Comparison of ENCODE assay signal across 13 mouse cellular contexts in genomic region chr11:30159545-30160255, GRCm38 (mm10).
A peak's percentile ranks its signal among the peaks of the same experiment; 100 is the strongest.
DNase-seq lines count a peak whose midpoint lies in the region; ATAC-seq and TF ChIP-seq lines count a peak whose summit lies in the region.
"Had no signal": no experiment of that assay in that cellular context is flagged by ENCODE, and none has a peak within 500 bp of the region (broad histone marks: within the 10 kb centered on the region; RNA-seq: fewer than 3 reads in every experiment).

No protein-coding gene starts in this region.

- intact Hi-C loops in left cerebral cortex, postnatal 4 days (cut with DNase I) = no loop called here

- no peak for ATAC-seq in heart, embryonic 11.5 days (replicated peaks; ENCODE audit: insufficient number of reproducible peaks, low FRiP score, low TSS enrichment)
- peak; percentile 56 for ATAC-seq in limb, embryonic 14.5 days (ENCODE audit: low FRiP score, low read depth)

- peak overlapping the region; percentile 91 for H3K27ac ChIP-seq in heart, embryonic 11.5 days (ENCODE audit: low read depth, low read length)
- H3K27ac ChIP-seq in limb, embryonic 14.5 days (replicated peaks; ENCODE audit: low read depth, low read length) = no peak overlapping the region

- H3K4me3 ChIP-seq in heart, embryonic 11.5 days (ENCODE audit: low read depth, low read length) = no peak overlapping the region
- no peak overlapping the region for H3K4me3 ChIP-seq in limb, embryonic 14.5 days (replicated peaks; ENCODE audit: low read length)

- H3K36me3 ChIP-seq in heart, embryonic 11.5 days (ENCODE audit: control insufficient read depth, insufficient read depth, low read length) = peaks cover 4% of the 10 kb centered on the region; the same call in 1 of the 2 replicates
- H3K36me3 ChIP-seq in limb, embryonic 14.5 days (ENCODE audit: control insufficient read depth, insufficient read depth, low read length) = peaks cover 13% of the 10 kb centered on the region

- H3K4me2 ChIP-seq in heart, embryonic 11.5 days = no peak overlapping the region
- no peak overlapping the region for H3K4me2 ChIP-seq in limb, embryonic 14.5 days (replicated peaks; ENCODE audit: low read depth, low read length, severe bottlenecking)
- H3K4me2 ChIP-seq: hindbrain, embryonic 14.5 days had no signal

- H3K4me1 ChIP-seq in heart, embryonic 11.5 days (ENCODE audit: control insufficient read depth, insufficient read depth, low read length) = peaks cover 77% of the 10 kb centered on the region
- no peaks in the 10 kb centered on the region for H3K4me1 ChIP-seq in limb, embryonic 14.5 days (ENCODE audit: control insufficient read depth, insufficient read depth, low read length)

- H3K9me3 ChIP-seq in heart, embryonic 11.5 days (replicated peaks; ENCODE audit: control insufficient read depth, low read length) = no peaks in the 10 kb centered on the region
- no peaks in the 10 kb centered on the region for H3K9me3 ChIP-seq in limb, embryonic 14.5 days (ENCODE audit: control insufficient read depth, low read length)

- no peaks in the 10 kb centered on the region for H3K27me3 ChIP-seq in heart, embryonic 11.5 days (ENCODE audit: control insufficient read depth, insufficient read depth, low read length)
- no peaks in the 10 kb centered on the region for H3K27me3 ChIP-seq in limb, embryonic 14.5 days (ENCODE audit: control insufficient read depth, insufficient read depth, low read length)

- no peak for DNase-seq in heart, adult 18-20 months
- DNase-seq in left cerebral cortex, postnatal 4 days = peak; percentile 19
- no peak for DNase-seq in left cerebral cortex, adult 18-20 months (ENCODE audit: low spot score in 2 of 2)
- peak; percentile 52 for DNase-seq in cerebellum, adult 11-12 months
- DNase-seq in limb, embryonic 14.5 days (ENCODE audit: low spot score) = no peak
- DNase-seq in neural tube, embryonic 10.5 days (ENCODE audit: extremely low spot score, low spot score) = no peak
- no peak for DNase-seq in embryo, embryonic 9.5 days (ENCODE audit: extremely low spot score)
- DNase-seq: adrenal gland, postnatal 14 days; kidney, postnatal 10 days; lung, postnatal 14 days; thymus, adult 18-20 months had no signal

- WGBS in heart, embryonic 11.5 days (ENCODE audit: insufficient replicate concordance) = 80% methylated on average over 4 of the region's 4 CpGs
- 77% methylated on average over 4 of the region's 4 CpGs for WGBS in limb, embryonic 14.5 days

- no peak for TF ChIP-seq POLR2A in limb, embryonic 14.5 days (IDR thresholded peaks at IDR 0.05; ENCODE audit: borderline replicate concordance, extremely low read depth, insufficient read depth, insufficient read length)

- no peak overlapping the region for H3K9ac ChIP-seq in heart, embryonic 11.5 days (ENCODE audit: low read depth, low read length)
- no peak overlapping the region for H3K9ac ChIP-seq in limb, embryonic 14.5 days (ENCODE audit: low read depth, low read length, severe bottlenecking)
- H3K9ac ChIP-seq: hindbrain, embryonic 14.5 days had no signal

Comparison
In these comparisons a context has a peak if more than half of its experiments do, and no peak if none do; other contexts are left out.
1. DNase-seq: peak in left cerebral cortex, postnatal 4 days (single experiment) and cerebellum, adult 11-12 months (single experiment); none in heart, adult 18-20 months (0 of 2), left cerebral cortex, adult 18-20 months (0 of 2), limb, embryonic 14.5 days (single experiment), neural tube, embryonic 10.5 days (single experiment) and embryo, embryonic 9.5 days (single experiment).